Mouse (Mus musculus) heart, adult 2 months (tissue): ENCODE results near the gene Haao. TPM values are rescaled to one million over a fixed set of nuclear protein-coding genes. Genes with fewer than 3 reads are reported as not detected.

ENCODE experiments used
- DNase-seq, 2 experiments: peaks; one replicate each; pipeline ENCODE4 v3.0.0; 2021
- H3K27ac ChIP-seq: fragments of 200-600 bp; 2 replicates; pipeline ENCODE4 v1.8.1; 2022
- H3K27me3 ChIP-seq: fragments of 200-500 bp; 2 replicates; pipeline ENCODE4 v1.6.1; 2012; ENCODE audit warnings: mild to moderate bottlenecking, low read length, inconsistent platforms, mixed read lengths; ENCODE audit not compliant: control insufficient read depth, insufficient read depth
- H3K36me3 ChIP-seq: fragments of 200-500 bp; 2 replicates; pipeline ENCODE4 v1.6.1; 2012; ENCODE audit warnings: low read length, inconsistent platforms; ENCODE audit not compliant: control insufficient read depth, insufficient read depth
- H3K4me1 ChIP-seq: fragments of 200-500 bp; 2 replicates; pipeline ENCODE4 v1.6.1; 2011; ENCODE audit warnings: low read length; ENCODE audit not compliant: control insufficient read depth, insufficient read depth
- H3K4me3 ChIP-seq: fragments of 200-600 bp; 2 replicates; pipeline ENCODE4 v1.8.1; 2022
- H3K79me2 ChIP-seq: fragments of 200-500 bp; replicated peaks from 2 replicates; pipeline ENCODE4 v1.6.1; 2012; ENCODE audit warnings: mild to moderate bottlenecking, inconsistent platforms, low read length, moderate library complexity, mixed read lengths; ENCODE audit not compliant: control insufficient read depth, insufficient read depth
- H3K9ac ChIP-seq: fragments of 200-500 bp; 2 replicates; pipeline ENCODE4 v1.6.1; 2012; ENCODE audit warnings: low read depth, mild to moderate bottlenecking, control low read depth, inconsistent platforms, low read length, mixed read lengths
- CTCF ChIP-seq: fragments of 200-600 bp; IDR thresholded peaks from 2 replicates; pipeline ENCODE4 v1.8.1; 2022; ENCODE audit warnings: antibody characterized with exemption, mild to moderate bottlenecking, moderate library complexity
- EP300 ChIP-seq: fragments of 200-500 bp; IDR thresholded peaks from 2 replicates; pipeline ENCODE4 v1.6.1; 2011; ENCODE audit warnings: low read depth, low read length, control low read depth; ENCODE audit not compliant: insufficient read depth
- POLR2A ChIP-seq: fragments of 200-500 bp; IDR thresholded peaks from 2 replicates; pipeline ENCODE4 v1.6.1; 2011; ENCODE audit warnings: mild to moderate bottlenecking, low read depth, low read length, control low read depth; ENCODE audit not compliant: insufficient read depth
- WGBS: fragments of 180-500 bp; shearing (Covaris S2); methylation state at CpG from one replicate; pipeline ENCODE4 v1.1.7; 2018; 5-methylcytosine and 5-hydroxymethylcytosine counted together
- intact Hi-C: fragments of 180-260 bp; cut with DNase I; formaldehyde crosslinking; loops from one replicate; pipeline ENCODE4 v1.15.1; 2025
- polyA plus RNA-seq: library from polyadenylated mRNA; depleted of rRNA; stranded (reverse); fragments of >200 nt; gene quantifications from 2 replicates; pipeline ENCODE4 v1.2.3, GENCODE M21; 2012
- total RNA-seq, 2 experiments: library from RNA; stranded (reverse); gene quantifications; 2 replicates each; pipeline ENCODE4 v1.2.3; 2021

The Haao gene
- total and polyA plus RNA-seq, 3 experiments: 0.25 to 1.4 (median 0.29) TPM

GRCm38 (mm10) chr17:83807345-83807744, 40.4 kb downstream of the Haao start:
- Histone ChIP-seq H3K79me2 (no peaks in the 10 kb centered on the region), H3K27me3 (no peaks in the 10 kb centered on the region), H3K4me3 (no peak overlapping the region), H3K9ac (no peak overlapping the region), H3K4me1 (no peaks in the 10 kb centered on the region), H3K27ac (no peak overlapping the region), H3K36me3 (no peaks in the 10 kb centered on the region)
- TF ChIP-seq EP300 (no peak), POLR2A (no peak), CTCF (no peak)
- WGBS: 66% methylated on average over 7 of the region's 7 CpGs
- intact Hi-C loops: no loop called here
- peak in 1 of 2 experiments; percentile 30 for DNase-seq

- WGBS: 93% methylated on average over 9 of the region's 9 CpGs
- Histone ChIP-seq H3K27me3 (no peaks in the 10 kb centered on the region), H3K36me3 (no peaks in the 10 kb centered on the region), H3K27ac (no peak overlapping the region), H3K9ac (no peak overlapping the region), H3K4me3 (no peak overlapping the region), H3K4me1 (no peaks in the 10 kb centered on the region), H3K79me2 (no peaks in the 10 kb centered on the region)
- intact Hi-C loops: no loop called here
- TF ChIP-seq POLR2A (no peak), CTCF (no peak), EP300 (no peak)
- no peak for DNase-seq
Measured at GRCm38 (mm10) chr17:83805078-83805477, 42.7 kb downstream of the Haao start.

GRCm38 (mm10) chr17:83803987-83804386, 43.8 kb downstream of the Haao start:
- TF ChIP-seq CTCF (no peak), EP300 (no peak), POLR2A (no peak)
- DNase-seq: no peak
- no peaks in the 10 kb centered on the region for H3K27me3 ChIP-seq
- no peak overlapping the region for H3K4me3 ChIP-seq
- no peaks in the 10 kb centered on the region for H3K4me1 ChIP-seq
- 67% methylated on average over 9 of the region's 9 CpGs for WGBS
- no peaks in the 10 kb centered on the region for H3K79me2 ChIP-seq
- no peaks in the 10 kb centered on the region for H3K36me3 ChIP-seq
- H3K9ac ChIP-seq: no peak overlapping the region
- intact Hi-C loops: no loop called here
- no peak overlapping the region for H3K27ac ChIP-seq

- no peak overlapping the region for H3K27ac ChIP-seq
- H3K4me1 ChIP-seq: no peaks in the 10 kb centered on the region
- H3K27me3 ChIP-seq: no peaks in the 10 kb centered on the region
- no peaks in the 10 kb centered on the region for H3K36me3 ChIP-seq
- no peak overlapping the region for H3K4me3 ChIP-seq
- no peak overlapping the region for H3K9ac ChIP-seq
- WGBS: 92% methylated on average over 11 of the region's 11 CpGs
- no peaks in the 10 kb centered on the region for H3K79me2 ChIP-seq
- no peak for DNase-seq
- intact Hi-C loops: no loop called here
- no peak for TF ChIP-seq EP300
- no peak for TF ChIP-seq CTCF
- no peak for TF ChIP-seq POLR2A
Measured at GRCm38 (mm10) chr17:83799506-83800050, 48.2 kb downstream of the Haao start.

- intact Hi-C loops: no loop called here
- Histone ChIP-seq H3K27ac (no peak overlapping the region), H3K4me3 (no peak overlapping the region), H3K79me2 (no peaks in the 10 kb centered on the region), H3K9ac (no peak overlapping the region), H3K4me1 (no peaks in the 10 kb centered on the region), H3K27me3 (no peaks in the 10 kb centered on the region), H3K36me3 (no peaks in the 10 kb centered on the region)
- 94% methylated on average over 17 of the region's 17 CpGs for WGBS
- no peak for TF ChIP-seq EP300
- no peak for TF ChIP-seq POLR2A
- no peak for TF ChIP-seq CTCF
- DNase-seq: no peak
Measured at GRCm38 (mm10) chr17:83795121-83795520, 52.6 kb downstream of the Haao start.

- Histone ChIP-seq H3K9ac (no peak overlapping the region), H3K27me3 (no peaks in the 10 kb centered on the region), H3K36me3 (no peaks in the 10 kb centered on the region), H3K79me2 (no peaks in the 10 kb centered on the region), H3K4me1 (no peaks in the 10 kb centered on the region), H3K27ac (no peak overlapping the region), H3K4me3 (no peak overlapping the region)
- intact Hi-C loops: no loop called here
- no peak for DNase-seq
- TF ChIP-seq POLR2A (no peak), EP300 (no peak), CTCF (no peak)
- WGBS: 77% methylated on average over 23 of the region's 23 CpGs
Measured at GRCm38 (mm10) chr17:83792388-83792787, 55.4 kb downstream of the Haao start.
